Mouse (Mus musculus) left cerebral cortex, postnatal 4 days (tissue): ENCODE data around the gene Npy4r. TPM values are rescaled to one million over a fixed set of nuclear protein-coding genes. Genes with fewer than 3 reads are reported as not detected.

ENCODE experiments used
- DNase-seq: peaks from one replicate; pipeline ENCODE4 v3.0.0-alpha.2; 2022
- intact Hi-C: fragments of 180-260 bp; cut with DNase I; formaldehyde crosslinking; loops from one replicate; pipeline ENCODE4 v1.15.1; 2025
- total RNA-seq, 2 experiments: library from RNA; stranded (reverse); gene quantifications; 2 replicates each; pipeline ENCODE4 v1.2.3; 2021

The Npy4r gene
- total RNA-seq, 2 experiments from 2014 or later = 0.16 TPM; not detected in 1

DNA sequence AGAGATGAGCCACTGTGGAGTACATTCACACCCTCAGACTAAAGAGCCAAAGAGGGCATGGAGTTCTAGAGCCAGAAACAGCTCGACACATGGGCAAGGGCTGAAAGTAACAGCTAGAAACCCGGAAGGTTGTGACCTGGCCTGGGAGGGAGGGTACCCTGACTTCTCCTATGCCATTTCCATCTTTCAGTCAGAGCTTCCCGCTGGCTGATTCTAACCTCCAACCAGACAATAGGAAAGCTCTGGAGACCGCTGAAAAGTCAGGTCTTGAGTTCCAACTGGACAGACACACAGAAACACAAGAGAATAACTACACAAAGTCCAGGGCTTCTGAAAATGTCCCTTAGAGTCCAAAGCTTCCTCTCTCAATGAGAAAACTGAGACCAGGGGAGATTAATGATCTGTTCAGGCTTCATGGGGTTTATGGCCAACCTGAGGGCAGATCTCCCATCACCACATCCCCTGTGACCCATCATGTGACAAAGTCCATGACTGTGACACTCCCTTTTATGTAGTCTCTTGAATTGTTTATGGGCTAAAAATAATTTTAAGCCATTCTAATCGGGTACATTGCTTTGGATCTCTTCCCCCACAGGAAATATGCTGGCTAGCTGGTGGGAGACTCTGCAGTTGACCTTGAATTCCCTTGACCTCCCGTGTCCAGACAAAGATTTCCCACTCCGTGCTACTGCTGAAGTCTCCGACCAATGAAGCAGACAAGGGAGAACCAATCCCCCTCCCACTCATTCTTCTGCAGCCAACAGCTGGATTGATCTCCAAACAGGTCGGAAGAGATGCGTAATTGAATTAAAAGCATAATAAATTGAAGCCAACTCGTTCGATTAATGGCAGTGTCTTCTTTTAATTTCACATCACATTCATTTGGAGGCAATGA lies 32.0 kb downstream of the Npy4r start:
- DNase-seq = no peak
- intact Hi-C loops = no loop called here

DNA sequence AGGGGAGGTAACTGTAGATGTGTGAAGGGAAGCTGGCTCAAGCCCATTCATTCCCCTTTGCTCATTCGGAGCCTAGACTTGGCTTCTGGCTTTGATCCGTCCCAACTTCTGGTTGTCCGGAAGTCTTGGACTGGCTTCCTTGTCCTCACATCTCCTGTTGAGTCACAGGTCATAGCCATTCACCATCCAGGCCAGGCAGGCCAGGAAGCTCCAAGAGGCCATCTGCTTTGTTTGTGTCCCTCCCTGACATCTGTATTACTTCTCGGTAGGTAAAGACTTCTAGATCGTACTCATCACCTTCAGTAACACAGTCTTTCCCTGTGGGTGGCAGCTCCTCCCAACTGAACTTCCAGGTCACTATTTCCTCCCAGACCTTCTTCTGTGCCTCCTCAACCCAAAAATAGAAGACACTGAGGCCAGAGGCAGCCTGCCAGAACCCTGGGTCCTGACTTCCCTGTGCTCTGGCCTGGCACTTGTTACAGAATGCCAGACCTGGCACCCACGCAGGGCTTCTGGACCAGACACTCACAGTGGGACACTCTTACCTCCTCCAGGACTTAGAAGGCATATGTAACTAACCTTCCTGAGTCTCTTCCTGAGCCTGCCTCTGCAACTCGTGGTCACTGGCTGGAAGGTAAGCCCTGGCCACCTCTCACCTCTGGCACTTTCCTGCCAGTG lies 33.1 kb downstream of the Npy4r start:
- intact Hi-C loops = no loop called here
- DNase-seq = peak; percentile 18

DNA sequence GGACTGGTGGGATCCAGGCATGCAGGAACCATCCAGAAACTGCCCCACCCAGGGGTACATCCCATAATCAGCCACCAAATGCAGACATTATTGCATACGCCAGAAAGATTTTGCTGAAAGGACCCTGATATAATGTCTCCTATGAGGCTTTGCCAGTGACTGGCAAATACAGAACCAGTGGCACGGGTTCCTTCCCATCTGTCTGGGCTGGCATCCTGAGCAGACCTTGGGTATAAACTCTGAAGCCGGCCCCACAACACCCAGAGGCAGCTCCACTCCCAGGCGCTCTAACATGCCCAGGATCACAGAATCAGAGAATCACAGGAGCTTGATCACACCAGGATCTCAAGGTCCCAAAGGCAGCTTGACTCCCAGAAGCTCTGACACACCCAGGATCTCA lies 38.0 kb downstream of the Npy4r start:
- intact Hi-C loops = no loop called here
- DNase-seq = peak; percentile 12

DNA sequence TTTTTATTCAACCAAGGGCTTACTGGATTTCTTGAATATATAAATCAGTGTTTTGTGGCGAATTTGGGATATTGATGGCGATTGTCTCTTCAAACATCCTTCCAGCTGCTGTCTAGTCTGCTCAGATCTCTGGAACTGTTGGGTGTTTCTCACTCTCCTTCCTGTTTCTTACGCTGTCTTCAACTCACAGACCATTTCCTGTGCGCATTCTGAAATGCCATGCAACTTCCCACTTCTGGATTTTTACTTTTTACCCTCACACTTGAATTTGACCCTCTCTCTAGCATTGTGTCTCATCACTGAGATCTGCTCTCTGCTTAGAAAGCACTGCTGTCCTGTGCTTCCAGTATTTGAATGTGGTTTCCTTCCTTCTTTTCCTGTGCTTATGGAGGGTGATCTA lies 44.7 kb downstream of the Npy4r start:
- intact Hi-C loops = no loop called here
- DNase-seq = no peak

DNA sequence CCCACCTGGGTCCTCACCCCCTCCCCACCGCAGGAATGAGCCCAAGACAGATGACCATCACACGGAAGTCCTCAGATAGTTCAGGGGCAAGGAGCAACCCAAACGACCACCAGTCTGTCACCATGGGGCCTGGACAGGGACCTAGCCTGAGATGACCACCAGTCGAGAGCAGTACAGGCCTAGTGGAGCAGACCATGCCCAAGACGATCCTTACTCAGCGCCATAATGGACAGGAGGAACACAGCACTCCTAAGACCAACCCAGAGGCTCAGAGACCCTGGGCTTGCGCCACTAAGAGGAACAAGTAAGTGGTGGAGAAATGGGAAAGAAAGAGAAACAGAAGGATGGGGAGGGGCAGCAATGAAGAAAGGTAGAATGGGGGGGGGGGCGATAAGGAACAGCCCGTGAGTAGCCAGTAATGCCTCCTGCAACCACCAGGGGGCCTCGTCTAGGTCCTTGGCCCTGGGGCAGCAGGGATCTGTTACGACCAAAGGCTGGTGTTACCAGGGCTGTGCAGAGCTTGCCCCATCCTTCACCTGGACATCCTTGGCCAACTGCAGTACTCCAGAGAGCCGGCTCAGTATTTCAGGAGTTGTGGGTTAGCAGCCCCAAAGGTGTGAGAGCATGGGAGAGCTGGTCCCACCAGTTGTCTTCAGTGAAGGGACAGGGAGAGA lies 45.8 kb downstream of the Npy4r start:
- peak; percentile 53 for DNase-seq
- intact Hi-C loops = no loop called here

- DNase-seq = peak; percentile 82
- intact Hi-C loops = no loop called here
These were observed 47.4 kb downstream of the Npy4r start for GRCm38 (mm10) chr14:34104892-34105291.

GRCm38 (mm10) chr14:34103855-34104254 lies 48.4 kb downstream of the Npy4r start:
- DNase-seq = no peak
- intact Hi-C loops = no loop called here

GRCm38 (mm10) chr14:34102601-34103000 lies 49.7 kb downstream of the Npy4r start, which contains the start of gene A630023A22Rik:
TSS of gene A630023A22Rik (minus strand) at chr14:34102754.
- intact Hi-C loops = no loop called here
- DNase-seq = no peak

- intact Hi-C loops = no loop called here
- DNase-seq = no peak
These were observed 56.1 kb downstream of the Npy4r start for GRCm38 (mm10) chr14:34096161-34096560.

Other genes with a start within 250 kb of the Npy4r start
- 1 to 10 TPM; 7.7 to 9.2 TPM for gene Gdf10, start 228.9 kb downstream of the Npy4r start, total RNA-seq
- gene Gdf2, start 211.4 kb downstream of the Npy4r start, total RNA-seq = not detected
- under 1 TPM in 1 of 2 experiments, not detected in 1; 0.08 TPM for gene Rbp3, start 198.5 kb downstream of the Npy4r start, total RNA-seq
- gene Zfp488, start 173.7 kb downstream of the Npy4r start, total RNA-seq = 1 to 10 TPM; 2.3 to 2.9 TPM
- not detected for gene Gm30083, start 137.3 kb downstream of the Npy4r start, total RNA-seq
- gene Gm5460, start 135.7 kb downstream of the Npy4r start, total RNA-seq = not detected
- gene Antxrl, start 99.8 kb downstream of the Npy4r start, total RNA-seq = not detected
- gene Anxa8, start 66.5 kb downstream of the Npy4r start, total RNA-seq = under 1 TPM; 0.42 to 0.52 TPM
- gene A630023A22Rik, start 49.7 kb downstream of the Npy4r start, total RNA-seq = not detected
- gene Gprin2, start 49.2 kb upstream of the Npy4r start, total RNA-seq = 10 to 100 TPM; 26.2 to 30.0 TPM
- 1 to 10 TPM; 1.2 to 1.5 TPM for gene Syt15, start 67.1 kb upstream of the Npy4r start, total RNA-seq
- 10 to 100 TPM in 1 of 2 experiments, 1 to 10 TPM in 1; 9.4 to 11.0 TPM for gene Shld2, start 158.0 kb upstream of the Npy4r start, total RNA-seq
- gene Glud1, start 158.2 kb upstream of the Npy4r start, total RNA-seq = 100 to 1,000 TPM; 299 TPM
- 1 to 10 TPM in 1 of 2 experiments, not detected in 1; 1.0 TPM for gene Fam25c, start 202.9 kb upstream of the Npy4r start, total RNA-seq
- 1 to 10 TPM in 1 of 2 experiments, not detected in 1; 1.6 TPM for gene Sncg, start 222.3 kb upstream of the Npy4r start, total RNA-seq
- gene Mmrn2, start 223.0 kb upstream of the Npy4r start, total RNA-seq = 1 to 10 TPM; 3.6 to 4.0 TPM